Mouse (Mus musculus) fibroblast of lung, adult 2 months (primary cell): Measurements from ENCODE around the gene Prkrip1.
A peak's percentile ranks its signal among the peaks of the same experiment; 100 is the strongest.
"Not testable (repeated sequence)": the region's sequence is repeated elsewhere in the genome, so short reads cannot be mapped to it uniquely, and the experiment has no call there.

Experiments used
- DNase-seq: peaks from one replicate; pipeline ENCODE4 v3.0.0-alpha.2; 2011; ENCODE audit warnings: low read depth

The Prkrip1 gene

GRCm38 (mm10) chr5:136160084-136160483 is 38.7 kb downstream of the Prkrip1 start:
- not testable (repeated sequence) for DNase-seq

DNA sequence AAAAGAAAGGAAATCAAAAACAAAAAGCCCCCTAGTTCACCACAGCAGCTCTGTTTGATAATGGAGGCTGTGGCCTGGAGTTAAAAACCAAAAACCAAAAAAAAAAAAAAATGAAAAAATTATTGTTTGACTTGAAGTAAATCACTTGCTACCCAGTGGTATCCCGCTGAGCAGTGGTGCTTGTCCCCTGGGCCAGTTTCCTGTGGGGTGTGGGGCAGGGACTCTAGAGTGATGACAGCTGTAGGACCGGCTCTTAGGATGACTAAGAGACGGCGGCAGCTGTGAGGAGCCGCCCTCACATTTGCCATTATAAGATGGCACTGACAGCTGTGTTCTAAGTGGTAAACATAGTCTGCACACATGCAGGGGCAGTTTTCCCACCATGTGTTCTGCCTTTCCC is 43.4 kb downstream of the Prkrip1 start:
- no peak for DNase-seq

DNA sequence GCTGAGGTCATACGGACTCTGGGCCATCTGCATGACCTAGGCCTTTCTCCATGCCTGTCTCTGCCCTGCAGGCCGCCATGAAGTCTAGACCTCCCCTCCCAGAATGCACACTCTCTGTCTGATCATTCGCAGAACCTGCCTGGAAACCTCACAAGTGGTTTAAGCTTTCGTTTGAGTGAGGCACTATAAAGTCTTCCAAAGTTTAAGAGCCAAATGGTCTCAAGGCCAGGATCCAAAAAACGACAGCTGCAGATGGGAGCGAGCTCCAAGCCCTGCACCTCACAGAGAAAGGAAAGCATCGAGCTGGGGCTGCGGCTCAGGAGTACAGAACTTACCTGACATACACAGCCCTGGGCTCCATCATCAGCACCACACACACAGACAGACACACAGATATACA is 46.4 kb downstream of the Prkrip1 start:
- no peak for DNase-seq

DNA sequence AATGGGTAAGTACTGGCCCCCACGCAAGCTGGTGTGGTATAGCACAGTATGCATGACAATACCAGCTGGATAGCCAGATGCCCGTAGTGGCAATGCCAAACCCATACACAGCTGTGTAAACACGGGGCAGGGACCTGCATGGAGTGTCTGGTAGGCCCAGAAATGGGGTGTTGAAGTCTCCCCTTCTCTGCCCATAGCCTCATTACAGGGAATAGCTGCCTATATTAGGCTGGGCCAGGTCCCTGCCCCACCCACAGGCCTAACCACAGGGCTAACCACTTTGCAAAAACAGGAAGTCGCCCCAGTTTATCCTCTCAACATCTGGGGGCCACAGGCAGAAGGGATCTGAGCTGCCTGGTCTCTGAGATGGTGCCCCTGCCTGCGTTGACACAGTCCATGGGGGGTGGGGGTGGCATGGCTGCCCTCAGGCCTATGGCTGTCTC is 49.6 kb downstream of the Prkrip1 start:
- not testable (repeated sequence) for DNase-seq

DNA sequence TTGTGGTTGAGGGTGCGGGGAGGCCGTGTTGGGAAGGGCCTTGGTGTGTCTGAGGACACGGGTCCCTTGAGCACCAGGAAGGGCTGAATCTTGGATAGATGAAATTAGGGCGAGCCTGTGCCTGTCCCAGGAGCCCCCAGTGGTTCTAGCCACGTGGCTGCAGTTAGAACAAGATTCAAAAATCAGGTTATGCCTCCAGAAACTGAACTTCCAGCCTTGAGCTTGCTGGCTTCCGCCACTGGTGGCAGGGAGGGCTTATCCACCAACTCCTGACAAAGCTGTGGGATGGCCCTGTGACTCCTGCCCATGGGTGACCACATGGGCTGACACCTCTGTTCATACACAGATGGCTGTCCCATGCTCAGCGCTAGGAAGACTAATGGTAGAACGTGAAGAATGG is 51.1 kb downstream of the Prkrip1 start:
- no peak for DNase-seq

GRCm38 (mm10) chr5:136146936-136147335 is 51.8 kb downstream of the Prkrip1 start:
- no peak for DNase-seq

- no peak for DNase-seq
These were observed 53.9 kb downstream of the Prkrip1 start for GRCm38 (mm10) chr5:136144606-136145430.

- DNase-seq, result peak; percentile 49
These were observed 55.5 kb downstream of the Prkrip1 start for GRCm38 (mm10) chr5:136143161-136143755.

DNA sequence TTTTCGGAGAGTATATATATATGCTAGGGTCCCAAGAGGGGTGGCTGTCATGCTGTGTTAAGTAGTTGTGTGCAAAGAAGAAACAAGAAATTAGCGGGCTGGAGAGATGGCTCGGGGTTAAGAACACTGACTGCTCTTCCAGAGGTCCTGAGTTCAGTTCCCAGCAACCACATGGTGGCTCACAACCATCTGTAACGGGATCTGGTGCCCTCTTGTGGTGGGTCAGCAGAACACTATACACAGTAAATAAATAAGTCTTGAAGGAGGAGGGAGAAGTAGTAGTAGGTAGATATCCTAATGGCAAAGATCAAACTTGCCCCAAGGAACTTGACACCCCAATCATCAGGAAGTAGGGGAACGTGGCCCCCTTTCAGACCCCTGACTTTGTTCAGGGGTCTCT is 56.0 kb downstream of the Prkrip1 start:
- no peak for DNase-seq

DNA sequence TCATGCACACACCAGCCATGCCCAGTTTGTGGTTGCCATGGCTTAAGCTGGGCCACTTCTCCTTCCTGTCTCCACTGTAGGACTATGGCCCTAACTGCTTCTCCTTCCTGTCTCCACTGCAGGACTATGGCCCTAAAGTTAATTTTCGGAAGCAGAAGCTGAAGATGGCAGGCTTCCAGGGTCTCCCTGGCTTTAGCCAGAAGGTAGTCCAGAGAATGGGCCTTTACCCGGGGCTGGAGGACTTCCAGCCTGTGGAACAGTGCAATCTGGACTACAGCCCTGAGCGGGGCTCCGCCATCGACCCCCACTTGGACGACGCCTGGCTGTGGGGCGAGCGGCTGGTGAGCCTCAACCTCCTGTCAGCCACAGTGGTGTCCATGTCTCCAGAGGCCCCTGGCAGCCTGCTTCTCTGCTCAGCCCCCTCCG is 58.7 kb downstream of the Prkrip1 start:
- DNase-seq, result no peak

- no peak for DNase-seq
These were observed 59.4 kb downstream of the Prkrip1 start for GRCm38 (mm10) chr5:136139393-136139792.

DNA sequence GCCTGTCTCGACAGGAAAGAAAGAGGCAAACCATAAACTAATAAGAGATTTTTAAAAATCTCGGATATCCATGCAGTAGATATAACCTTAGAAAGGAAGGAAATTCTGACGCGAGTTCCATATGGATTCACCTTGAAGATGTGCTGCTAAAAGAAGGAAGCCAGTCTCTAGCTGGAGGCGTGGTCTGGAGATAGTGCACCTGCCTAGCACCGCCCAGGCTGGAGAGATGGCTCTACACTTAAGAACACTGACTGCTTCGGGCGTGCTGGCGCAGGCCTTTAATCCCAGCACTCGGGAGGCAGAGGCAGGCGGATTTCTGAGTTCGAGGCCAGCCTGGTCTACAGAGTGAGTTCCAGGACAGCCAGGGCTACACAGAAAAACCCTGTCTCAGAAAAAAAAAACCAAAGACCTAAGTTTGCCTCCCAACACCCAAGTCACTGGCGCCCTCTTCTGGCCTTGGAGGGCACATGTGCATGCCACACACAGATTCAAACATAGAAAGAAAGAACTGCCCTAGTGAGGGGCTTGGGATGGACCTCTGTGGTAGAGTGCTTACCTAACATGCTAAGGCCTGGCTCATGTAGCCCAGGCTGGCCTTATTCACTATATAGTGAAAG is 61.0 kb downstream of the Prkrip1 start:
- DNase-seq, result peak; percentile 9

DNA sequence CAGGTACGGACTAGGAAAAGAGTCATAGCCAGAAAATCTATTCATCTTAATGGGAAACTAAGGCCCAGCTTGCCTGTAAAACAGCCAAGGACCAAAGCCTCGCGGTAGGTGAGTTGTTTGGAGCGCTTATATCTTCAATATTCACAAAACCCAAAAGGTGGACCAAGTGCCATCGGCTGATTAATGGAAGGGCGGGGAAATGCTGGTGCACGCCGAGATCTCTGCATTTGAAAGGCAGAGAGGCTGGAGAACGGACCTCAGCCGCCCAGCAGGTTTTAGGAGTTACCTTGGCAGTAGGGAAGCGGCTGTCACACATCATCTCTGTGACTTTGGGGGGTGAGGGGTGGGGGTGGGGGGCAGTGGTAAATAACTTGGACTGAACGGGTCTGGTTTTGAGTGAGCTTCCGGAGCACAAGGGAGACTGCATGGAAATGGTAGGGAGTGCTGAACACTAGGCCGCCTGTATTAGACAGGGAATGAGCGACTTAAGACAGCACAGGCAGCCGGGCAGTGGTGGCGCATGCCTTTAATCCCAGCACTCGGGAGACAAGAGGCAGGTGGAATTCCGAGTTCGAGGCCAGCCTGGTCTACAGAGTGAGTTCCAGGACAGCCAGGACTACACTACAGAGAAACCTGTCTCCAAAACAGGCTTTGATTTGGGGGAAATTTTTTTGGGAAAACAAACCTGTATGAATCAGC is 62.3 kb downstream of the Prkrip1 start:
- no peak for DNase-seq

- peak; percentile 93 for DNase-seq
These were observed 63.0 kb downstream of the Prkrip1 start, which contains the start of the genes Lrwd1 and Alkbh4 for GRCm38 (mm10) chr5:136135571-136136291. Lrwd1 (minus strand) TSS chr5:136136074. Alkbh4 (plus strand) TSS chr5:136136146.
